Mouse (Mus musculus): ENCODE measurements at regions not wholly inside any gene's neighbourhood (a gene's known extent, or its start where the extent isn't known, plus 50 kb on each side); places are given as distances from the start of the nearest gene placed in this dataset.

DNA sequence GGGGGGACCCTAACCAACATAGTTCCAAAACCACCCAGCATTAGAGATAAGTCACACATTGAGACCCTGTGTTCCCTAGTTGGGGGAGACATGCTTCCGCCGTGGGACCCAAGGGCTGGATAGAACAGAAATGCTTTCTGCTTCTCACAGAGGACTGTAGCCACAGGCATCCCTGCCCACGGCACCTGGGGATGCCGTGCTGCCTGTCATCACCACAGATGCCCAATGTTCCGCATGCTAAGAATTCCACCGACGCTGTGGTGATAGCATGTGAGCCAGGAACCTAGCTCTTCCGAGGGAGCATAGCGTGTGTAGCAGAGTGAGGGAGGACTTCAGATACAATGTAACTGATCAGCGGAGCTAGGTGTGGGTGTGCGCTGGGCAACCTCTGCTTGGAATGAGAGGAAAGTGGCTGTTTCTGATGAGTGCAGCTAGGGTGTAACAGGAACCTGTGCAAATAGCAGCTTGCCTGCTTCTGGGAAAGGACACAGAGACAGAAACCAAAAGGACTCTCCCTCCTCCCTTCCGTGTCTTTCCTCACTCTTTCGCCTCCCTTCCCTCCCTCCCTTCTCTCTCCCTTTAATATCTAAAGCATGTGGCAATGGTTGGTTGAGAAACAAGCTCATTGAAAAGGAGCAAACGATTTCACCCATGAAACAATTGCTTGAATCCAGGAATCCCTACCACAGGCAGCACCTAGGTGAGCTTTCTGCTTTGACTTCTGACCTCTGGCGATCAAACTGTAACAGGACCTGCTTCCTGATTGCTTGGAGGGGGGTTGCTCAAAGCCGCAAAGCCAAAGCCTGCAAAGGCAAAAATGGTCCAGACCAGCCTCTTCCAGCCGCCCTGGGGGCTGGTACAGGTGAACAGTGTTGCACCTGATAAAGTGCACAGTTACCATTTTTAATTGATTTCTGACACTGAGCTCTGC, 102.3 kb downstream of the Gm26897 start:
- TF ChIP-seq CTCF (IDR thresholded peaks at IDR 0.05; ENCODE audit: extremely low read depth, insufficient read length, insufficient replicate concordance, low read depth, low read length), result no peak
- no peak for TF ChIP-seq POLR2A (IDR thresholded peaks at IDR 0.05; ENCODE audit: low read depth, low read length)

Data from small intestine, adult 2 months (tissue).